Mouse (Mus musculus): ENCODE measurements around the gene Tmtc2.
A peak's percentile ranks its signal among the peaks of the same experiment; 100 is the strongest.

Gene Tmtc2

GRCm38 (mm10) chr10:105573908-105574694 is at the start of gene Tmtc2:
TSS of gene Tmtc2 (minus strand) at chr10:105574451.
- peak; percentile 92 for DNase-seq

- no peak for DNase-seq
Measured at GRCm38 (mm10) chr10:105612117-105612516, 37.9 kb upstream of the Tmtc2 start.

- no peak for DNase-seq
Measured at GRCm38 (mm10) chr10:105598826-105599225, 24.6 kb upstream of the Tmtc2 start.

- no peak for DNase-seq
Measured at GRCm38 (mm10) chr10:105597226-105597625, 23.0 kb upstream of the Tmtc2 start.

GRCm38 (mm10) chr10:105595480-105596102 is 21.3 kb upstream of the Tmtc2 start:
- no peak for DNase-seq

- DNase-seq = no peak
Measured at GRCm38 (mm10) chr10:105588141-105588540, 13.9 kb upstream of the Tmtc2 start.

GRCm38 (mm10) chr10:105579318-105579717 is 5.1 kb upstream of the Tmtc2 start:
- DNase-seq = no peak

- no peak for DNase-seq
Measured at GRCm38 (mm10) chr10:105578291-105578845, 4.1 kb upstream of the Tmtc2 start.

GRCm38 (mm10) chr10:105574695-105575660 is 727 bp upstream of the Tmtc2 start:
- DNase-seq = peak; percentile 97

GRCm38 (mm10) chr10:105573306-105573907 is 844 bp downstream of the Tmtc2 start:
- peak; percentile 70 for DNase-seq

- no peak for DNase-seq
Measured at GRCm38 (mm10) chr10:105572829-105573228, 1.4 kb downstream of the Tmtc2 start.

- no peak for DNase-seq
Measured at GRCm38 (mm10) chr10:105572301-105572700, 1.9 kb downstream of the Tmtc2 start.

GRCm38 (mm10) chr10:105571831-105572230 is 2.4 kb downstream of the Tmtc2 start:
- DNase-seq = no peak

- no peak for DNase-seq
Measured at GRCm38 (mm10) chr10:105571019-105571418, 3.2 kb downstream of the Tmtc2 start.

- DNase-seq = no peak
Measured at GRCm38 (mm10) chr10:105569573-105569972, 4.7 kb downstream of the Tmtc2 start.

- no peak for DNase-seq
Measured at GRCm38 (mm10) chr10:105567825-105568531, 6.3 kb downstream of the Tmtc2 start.

GRCm38 (mm10) chr10:105561548-105561947 is 12.7 kb downstream of the Tmtc2 start:
- DNase-seq = no peak

- DNase-seq = no peak
Measured at GRCm38 (mm10) chr10:105557581-105557980, 16.7 kb downstream of the Tmtc2 start.

- no peak for DNase-seq
Measured at GRCm38 (mm10) chr10:105556890-105557572, 17.2 kb downstream of the Tmtc2 start.

GRCm38 (mm10) chr10:105554153-105554552 is 20.1 kb downstream of the Tmtc2 start:
- no peak for DNase-seq

- no peak for DNase-seq
Measured at GRCm38 (mm10) chr10:105548040-105548439, 26.2 kb downstream of the Tmtc2 start.
